Mouse (Mus musculus) yolk sac, embryonic 10.5 days (tissue): ENCODE data around the gene Cnn1.

ENCODE experiments used
- DNase-seq: peaks from one replicate; pipeline ENCODE4 v3.0.0-alpha.2; 2017; ENCODE audit warnings: low spot score

Gene Cnn1

DNA sequence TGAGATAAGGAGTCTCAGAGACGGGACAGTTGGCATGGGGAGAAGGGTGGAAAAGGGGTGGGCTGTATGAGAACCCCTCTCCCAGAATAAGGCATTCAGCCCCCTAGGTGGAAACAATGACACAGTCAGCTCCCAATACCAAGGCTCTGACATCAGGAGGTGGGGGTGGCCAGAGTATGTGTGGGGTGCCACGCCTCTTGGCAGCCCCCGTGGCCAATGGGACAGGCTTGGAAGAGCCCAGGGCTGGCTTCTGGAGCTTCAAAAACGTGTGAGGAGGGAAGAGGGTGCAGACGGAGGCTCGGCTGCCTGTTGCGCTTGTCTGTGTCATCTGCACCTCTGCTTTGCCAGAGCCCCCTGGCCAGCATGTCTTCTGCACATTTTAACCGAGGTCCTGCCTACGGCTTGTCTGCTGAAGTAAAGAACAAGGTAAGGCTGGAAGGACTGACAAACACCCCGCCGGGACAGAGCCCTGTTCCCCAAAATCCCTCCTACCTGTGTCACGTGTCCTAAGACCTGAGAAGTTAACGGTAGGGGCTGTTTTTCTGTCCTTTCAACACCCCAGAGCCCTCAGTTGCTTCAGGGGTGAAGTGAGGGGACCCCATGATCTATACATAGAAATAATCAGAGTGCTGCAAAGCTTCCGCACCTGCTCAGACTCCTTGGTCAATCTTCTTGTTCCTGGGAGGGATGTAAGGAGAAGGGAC, at the start of gene Cnn1:
TSS of gene Cnn1 (plus strand) at position 224 of the 704 bp plus-strand sequence.
- DNase-seq, result no peak

DNA sequence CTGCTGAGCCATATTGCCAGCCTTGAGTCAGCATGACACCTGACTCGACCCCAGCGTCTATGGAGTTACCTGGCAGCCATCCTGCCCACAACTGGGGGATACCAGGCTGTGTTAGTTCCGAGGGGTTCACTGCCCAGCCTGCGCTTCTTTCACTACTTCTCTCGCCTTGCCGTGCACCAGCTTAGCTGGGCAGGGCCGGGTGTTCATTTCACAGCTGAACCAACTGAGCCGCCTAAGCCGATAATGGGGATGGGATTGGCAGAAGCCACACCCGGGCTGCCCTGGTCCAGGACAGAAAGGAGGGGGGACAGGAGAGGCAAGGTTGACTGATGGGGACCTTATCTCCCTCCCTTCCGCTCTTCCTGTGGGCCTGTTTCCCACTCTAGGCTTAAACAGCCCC, 49.7 kb upstream of the Cnn1 start:
- no peak for DNase-seq

DNA sequence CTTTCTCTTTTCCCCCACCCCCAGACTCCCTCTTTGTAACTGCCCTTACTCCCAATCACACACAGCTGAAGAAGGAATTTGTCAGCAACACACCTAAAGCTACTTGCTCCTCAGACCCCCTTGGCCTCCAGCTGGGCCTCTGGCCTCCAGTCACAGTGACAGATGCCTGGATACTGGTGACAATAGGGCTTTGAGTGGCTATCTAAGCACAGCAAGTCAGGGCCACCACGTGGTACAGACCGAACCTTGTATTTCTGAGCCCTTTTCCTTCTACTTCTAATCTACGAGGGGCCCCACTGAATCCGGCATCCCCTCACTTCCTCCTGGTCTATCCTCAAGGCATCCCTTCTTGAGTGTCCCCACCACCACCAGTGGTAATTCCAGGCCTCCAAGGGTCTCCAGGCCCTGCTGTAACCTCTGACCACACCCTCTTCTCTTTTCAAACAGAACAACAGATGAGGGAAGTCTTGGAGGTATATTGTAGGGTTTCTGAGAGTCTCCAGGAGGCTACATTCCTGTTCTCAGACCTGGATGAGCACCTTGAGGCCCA, 49.2 kb upstream of the Cnn1 start:
- DNase-seq, result no peak

DNA sequence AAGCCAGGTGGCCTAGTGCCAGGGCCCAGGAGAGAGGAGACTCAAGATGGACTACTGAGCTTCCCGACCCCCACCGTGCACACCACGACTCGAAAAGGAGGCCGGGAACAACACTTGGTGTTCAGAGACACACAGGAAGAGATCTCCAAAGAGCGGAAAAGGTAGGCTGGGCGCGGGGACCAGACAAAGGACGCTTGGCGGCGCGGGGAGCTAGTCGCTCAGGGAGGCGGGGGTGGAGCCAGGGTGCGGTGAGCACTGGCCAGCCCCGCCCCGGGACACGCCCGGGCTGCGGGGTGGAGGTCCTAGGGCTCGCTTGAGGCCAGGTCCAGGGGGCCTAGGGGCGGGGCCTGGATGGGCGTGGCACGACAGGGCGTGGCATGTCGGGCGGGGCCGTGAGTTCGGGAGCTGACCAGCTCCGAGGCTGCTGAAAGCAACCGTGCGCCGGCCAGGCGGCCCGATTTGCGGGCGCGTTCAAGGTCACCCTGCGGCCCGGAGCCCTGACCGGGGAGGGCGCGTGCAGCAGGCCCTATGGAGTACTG, 48.6 kb upstream of the Cnn1 start:
- peak; percentile 68 for DNase-seq

DNA sequence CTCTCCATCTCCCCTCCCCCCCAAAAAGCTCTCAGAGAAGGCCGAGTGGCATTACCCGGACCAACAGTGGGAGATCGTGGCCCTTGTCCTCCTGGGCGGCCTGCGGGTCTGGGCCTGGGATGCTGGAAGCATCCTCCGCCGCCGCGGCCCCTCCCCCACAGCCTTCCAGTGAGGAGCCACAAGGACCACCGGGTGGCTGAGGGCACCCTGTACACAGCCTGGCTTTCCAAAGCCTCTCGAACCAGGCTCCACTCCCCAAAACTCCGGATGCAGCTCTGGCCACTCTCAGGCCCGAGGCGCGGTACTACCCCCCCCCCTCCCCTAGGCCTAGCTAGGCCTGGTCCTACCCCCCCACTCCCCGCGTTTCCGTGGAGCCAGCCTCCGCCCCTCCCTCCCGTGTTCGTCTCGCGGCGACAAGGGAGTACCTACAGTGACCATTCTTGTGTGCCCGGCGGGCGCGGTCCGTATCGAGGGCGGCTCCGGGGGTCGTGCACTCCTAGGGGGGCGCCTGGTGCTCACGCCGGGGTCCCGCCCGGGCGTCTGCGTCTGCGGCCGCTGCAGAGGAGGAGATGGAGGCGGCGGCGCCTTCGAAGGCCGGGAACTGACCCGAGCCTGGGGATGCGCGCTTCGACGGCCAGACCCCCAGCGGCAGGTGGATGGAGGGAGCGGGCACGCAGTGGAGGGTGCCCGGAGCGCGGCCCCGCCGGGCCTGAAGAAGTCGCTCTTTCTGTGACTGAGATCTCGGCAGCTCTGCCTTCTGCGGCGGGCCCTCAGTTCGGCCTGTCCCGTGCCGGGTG, 47.7 kb upstream of the Cnn1 start:
- DNase-seq, result no peak

DNA sequence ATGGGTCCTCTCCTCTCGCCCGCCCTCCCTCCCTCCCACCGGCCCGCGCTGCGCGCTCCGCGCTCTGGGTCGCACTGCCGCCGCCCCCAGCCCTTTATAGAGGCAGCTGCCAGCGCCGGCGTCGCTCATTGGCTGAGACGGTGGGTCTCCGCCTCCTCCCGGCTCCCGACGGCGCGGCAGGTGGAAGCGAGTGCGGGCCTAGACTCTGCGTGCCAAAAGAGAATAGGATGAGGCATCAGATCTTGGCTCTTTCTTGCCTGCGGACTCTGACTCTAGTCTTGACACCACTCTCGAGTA, 47.1 kb upstream of the Cnn1 start, which contains the start of gene Elavl3:
TSS of gene Elavl3 (minus strand) at position 66 of the 297 bp plus-strand sequence.
- DNase-seq, result no peak

DNA sequence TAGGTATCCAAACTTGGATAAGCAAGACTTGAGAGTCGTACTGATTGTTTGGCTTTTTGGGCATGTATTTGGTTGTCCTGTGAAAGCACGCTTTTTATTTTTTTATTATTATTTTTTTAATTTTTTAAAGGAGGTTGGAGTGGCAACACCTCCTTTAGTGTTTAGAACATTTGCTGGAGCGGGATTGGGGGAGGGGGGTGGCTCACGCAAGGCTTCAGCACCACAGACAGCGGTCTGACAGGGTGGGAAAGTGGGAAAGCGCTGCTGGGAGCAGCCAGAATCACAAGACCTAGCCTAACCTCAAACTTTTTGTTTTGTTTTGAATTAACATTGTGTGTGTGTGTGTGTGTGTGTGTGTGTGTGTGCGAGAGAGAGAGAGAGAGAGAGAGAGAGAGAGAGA, 45.4 kb upstream of the Cnn1 start:
- DNase-seq, result peak; percentile 47

DNA sequence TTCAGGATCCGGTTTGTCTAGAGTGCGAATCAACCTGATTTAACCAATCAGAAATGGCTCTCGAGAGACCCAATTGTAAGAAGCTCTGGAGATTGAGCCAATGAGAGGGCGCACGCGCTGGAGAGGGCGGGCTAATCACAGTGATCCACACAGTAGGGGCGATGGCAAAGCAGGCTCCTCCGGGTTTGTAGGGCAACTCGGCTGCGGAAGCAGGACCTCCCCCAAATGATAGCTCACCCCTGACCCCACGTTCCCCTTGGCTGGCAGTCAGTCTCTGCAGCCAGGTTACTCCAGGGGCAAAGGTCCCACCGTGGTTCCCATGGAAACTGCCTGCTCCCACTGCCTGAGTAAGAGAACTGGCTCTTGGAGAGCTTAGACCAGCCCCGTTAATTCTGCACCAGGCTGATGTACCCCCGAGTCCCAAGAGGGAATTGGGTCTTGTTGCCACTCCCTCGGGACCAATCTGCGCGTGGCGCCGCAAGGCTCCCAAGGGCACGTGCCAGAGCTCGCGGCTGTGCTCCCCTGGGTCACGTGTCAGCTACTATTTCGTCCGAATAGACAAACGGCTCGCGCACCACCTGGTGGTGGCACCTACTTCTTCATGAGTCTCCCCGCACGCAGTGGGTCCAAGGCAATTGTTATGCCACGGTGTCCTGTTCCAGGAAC, 44.5 kb upstream of the Cnn1 start:
- DNase-seq, result peak; percentile 82

DNA sequence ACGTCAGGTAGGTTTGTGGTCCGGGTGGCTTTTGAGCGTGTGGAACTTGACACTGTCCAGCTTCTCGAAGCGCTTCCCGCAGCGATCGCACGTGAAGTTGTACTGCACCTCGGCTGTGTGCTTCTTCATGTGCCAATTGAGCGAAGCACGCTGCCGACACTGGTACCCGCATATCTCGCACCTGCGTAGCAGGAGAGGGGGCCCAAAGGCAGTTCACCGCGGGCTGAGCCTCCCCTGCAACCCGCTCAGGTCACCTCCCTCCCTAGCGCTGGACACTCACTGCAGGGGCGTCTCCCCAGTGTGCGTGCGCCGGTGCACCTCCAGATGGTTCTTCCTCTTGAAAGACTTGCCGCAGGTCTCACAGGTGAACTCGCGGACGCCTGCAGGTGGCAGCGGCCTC, 43.3 kb upstream of the Cnn1 start:
- DNase-seq, result no peak

DNA sequence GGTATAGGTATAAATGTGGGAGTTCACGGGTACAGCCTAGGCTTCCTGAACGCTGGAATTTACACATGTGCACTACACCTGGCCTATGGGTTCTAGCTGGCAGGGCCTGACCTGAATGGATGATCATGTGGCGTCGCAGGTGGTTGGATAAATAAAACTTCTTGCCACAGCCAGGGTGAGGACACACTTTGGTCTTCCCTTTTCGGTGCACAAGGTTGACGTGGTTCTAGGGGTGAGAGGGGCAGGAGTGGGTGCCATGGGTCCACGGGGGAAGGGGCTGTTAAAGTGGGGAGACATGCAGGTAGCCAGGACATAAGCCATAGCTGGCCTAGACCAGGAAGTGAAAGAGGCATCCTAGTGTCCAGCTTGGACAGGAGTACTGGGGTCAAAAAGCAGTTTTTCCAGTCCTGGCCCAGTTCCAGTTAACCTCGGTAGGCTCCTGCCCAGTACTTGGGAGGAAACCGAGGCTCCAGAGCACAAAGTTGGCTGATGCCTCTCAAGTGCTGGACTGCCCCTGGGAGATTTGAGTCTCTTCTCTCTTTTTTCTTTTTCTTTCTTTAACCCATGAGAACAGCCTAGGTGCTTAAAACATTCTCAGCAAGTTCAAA, 42.6 kb upstream of the Cnn1 start:
- DNase-seq, result no peak

DNA sequence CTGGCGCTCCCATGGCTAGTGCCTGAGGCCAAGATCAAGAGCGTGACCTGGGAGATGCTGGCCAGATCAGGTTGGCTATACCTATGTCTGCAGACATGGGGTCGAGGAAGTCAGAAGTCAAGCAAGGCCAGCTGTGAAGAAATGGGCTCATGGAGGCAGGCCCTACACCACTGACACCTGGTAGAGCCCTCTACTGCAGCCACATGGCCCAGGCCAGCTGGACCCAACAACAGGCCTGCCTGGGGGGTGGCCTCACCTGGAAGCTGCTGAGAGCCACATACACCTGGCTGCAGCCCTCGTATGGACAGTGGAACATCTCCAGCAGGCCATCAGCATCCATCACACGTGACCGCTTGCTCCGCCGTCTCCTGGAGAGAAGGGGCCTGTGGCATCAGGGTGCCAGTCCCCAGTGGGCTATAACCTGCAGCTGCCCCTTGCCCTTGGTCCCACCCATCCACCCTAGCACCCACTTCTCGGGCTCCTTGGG, 41.9 kb upstream of the Cnn1 start:
- DNase-seq, result no peak

DNA sequence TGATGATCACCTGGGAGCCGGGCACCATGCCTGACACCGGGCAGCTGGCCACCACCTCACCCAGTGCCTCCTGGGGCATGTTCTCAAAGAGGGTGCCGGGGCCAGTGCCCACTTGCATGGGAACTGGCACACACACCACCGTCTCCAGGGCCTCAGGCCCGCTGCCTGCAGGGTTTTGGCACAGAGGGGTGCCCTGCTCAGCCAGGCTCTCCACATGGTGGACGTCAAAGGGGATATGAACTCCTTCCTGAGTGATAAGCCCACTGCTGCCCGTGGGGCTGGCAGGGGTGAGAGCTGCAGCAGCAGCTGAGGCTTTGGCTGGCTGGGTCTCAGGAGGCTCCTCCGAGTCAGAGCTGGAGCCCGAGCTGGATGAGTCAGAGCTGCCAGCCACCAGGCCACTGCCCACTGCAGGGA, 41.0 kb upstream of the Cnn1 start:
- DNase-seq, result no peak

DNA sequence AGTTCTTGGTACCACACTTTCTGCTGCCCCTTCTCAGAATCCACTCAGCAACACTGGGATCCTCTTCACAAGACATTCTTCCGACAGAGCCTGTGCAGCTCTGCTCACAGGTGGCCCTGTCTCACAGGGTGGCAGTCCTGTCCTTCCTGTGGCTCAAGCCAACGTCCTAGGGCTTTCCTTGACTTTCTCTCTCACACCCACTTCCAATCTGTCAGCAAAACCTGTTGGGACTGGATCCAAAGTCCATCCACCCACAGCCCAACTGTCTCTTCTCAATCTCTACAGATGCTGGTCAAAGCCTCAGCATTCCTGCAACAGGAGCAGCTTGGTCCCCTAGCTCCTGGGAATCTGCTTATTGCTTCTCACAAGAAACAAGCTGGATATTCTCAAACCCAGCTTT, 37.7 kb upstream of the Cnn1 start:
- DNase-seq, result peak; percentile 30

DNA sequence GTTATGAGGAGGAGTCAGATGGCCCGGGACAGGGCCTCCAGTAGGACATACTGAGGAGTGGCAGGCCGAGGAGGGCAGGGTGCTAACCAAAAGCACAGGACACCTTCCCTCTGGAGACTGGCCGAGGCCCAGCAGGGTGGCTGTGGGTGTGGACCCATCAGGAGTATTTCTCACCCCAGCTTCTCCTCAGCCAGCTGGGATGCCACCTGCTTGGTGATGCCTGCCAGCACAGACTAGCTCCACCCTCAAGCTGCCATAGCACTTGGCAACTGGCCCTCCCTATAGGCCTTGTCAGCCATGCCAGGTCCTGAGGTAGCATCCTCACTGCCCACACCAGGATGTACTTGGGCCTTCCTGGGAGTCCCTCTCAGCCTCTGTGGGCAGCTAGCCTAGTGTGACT, 34.7 kb upstream of the Cnn1 start:
- no peak for DNase-seq

DNA sequence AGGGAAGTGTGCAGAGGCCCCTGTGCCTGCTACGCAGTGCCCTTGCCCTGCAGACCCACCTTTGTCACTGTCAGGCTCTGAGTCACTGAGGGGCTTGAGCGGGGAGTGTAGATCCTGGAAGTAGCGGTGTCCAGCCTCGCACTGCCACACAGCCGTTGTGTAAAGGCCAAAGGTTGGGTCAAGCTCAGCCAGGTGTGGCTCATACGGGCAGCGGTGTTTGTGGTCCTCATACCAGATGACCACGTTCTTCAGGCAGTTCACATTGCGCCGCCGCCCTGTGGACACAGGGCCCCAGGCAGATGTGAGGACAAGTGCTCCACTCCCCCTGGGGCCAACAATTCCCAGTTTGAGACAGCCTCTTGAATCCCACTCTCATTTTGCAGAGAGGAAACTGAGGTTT, 33.4 kb upstream of the Cnn1 start:
- DNase-seq, result peak; percentile 77

DNA sequence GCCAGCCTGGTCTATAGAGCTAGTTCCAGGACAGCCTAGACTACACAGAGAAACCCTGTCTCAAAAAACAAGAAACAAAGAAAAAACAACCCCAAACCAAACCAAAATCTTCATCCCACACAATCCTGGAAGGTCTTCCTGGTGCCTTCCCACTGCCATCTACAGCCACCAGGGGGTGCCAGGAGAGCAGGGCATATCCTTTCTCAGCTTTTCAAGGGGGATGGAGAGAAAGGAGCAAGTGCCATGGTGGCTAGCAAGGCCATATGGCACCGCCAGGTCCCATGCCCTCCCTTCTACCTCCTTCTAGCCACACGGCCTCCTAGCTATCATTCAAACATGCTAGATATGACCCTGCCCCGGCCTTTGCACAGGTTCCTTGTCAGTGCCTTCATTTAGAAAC, 32.6 kb upstream of the Cnn1 start:
- no peak for DNase-seq

DNA sequence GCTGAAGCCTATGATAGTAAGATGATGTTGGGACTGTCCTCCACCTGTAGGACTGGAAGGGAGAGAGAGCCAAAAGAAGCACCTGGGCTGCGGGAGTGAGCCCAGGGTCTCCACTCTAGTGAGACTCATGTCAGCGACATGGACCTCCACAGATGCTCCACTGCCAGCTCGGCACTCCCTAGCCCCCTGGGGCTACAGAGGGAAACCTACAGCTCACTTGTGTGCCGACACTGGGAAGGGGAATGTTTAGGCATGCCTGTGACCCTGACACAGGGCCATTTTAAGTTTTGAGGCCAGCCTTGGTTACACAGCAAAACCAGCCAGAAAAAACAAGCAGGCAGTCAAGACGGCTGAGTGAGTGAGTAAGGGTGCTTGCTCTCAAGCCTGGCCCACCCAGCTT, 31.8 kb upstream of the Cnn1 start:
- DNase-seq, result no peak

DNA sequence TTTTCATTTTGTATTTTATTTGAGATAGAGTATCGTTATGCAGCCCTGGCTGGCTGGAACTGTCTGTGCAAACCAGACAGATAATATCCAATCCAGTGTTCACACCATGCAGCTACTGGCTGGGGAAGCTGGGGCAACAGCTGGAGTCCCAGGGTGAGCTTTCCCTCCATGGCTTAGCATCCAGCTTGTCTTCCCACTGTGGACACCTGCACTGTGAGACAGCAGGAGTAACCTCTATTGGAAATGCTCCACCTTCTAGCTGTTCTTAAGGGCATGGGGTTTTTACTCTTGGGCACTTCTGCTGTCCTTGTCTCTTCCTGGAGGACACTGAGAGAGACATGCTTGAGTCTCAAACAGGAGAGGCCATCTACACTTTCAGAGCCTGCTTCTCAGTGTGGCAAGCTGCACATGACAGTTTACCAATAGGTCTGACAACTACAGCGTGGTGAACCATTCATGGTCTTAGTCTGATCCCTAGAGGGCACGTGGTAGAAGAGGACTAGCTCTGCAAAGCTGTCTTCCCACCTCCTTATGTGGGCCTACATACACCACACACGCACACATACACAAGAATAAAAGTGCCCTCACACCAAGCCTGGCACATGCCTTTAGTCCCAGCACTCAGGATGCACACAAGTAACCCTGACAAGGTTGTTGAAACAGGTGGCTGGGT, 29.0 kb upstream of the Cnn1 start:
- no peak for DNase-seq

DNA sequence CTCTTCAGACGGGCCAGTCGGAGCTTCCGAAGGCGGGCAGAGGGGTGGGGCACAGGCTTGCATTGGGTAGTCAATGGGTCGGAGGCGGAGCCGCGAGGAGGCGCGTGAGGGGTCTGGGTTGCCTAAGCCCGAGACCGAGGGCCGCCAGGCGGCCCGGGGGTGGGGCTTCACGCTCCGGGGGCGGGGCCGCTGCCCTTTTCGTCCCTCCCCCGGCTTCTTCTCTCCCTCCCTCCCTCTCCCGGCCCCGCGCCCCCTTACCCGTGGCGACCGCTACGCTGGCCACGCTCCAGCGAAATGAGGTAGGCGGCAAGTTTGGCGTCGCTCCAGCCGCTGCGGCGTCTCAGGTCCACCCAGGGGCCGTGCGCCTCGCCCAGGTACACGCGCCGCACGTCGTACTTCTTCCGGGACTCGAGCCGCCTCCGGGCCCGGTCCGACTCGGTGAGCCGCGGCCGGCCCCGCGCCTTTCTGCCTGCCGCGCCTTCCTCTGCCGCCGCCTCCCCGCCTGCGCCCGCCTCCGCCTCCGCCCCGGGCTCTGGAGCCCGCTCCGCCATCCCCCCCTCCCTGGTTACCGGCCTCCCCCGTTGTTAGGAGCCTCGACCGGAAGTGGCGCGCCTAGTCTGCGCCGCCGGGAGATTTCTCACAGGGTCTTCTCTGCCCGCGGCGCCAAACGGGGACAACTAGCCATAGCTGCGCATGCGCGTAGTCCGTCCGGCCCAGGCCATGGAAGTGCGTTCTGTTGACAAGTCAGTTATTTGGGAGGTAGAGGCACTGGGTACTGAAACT, 28.0 kb upstream of the Cnn1 start, which contains the start of the genes Gm49318 and Zfp653:
TSS of gene Gm49318 (minus strand) at position 469 of the 783 bp plus-strand sequence.
TSS of gene Zfp653 (minus strand) at position 586 of the 783 bp plus-strand sequence.
- DNase-seq, result peak; percentile 97

DNA sequence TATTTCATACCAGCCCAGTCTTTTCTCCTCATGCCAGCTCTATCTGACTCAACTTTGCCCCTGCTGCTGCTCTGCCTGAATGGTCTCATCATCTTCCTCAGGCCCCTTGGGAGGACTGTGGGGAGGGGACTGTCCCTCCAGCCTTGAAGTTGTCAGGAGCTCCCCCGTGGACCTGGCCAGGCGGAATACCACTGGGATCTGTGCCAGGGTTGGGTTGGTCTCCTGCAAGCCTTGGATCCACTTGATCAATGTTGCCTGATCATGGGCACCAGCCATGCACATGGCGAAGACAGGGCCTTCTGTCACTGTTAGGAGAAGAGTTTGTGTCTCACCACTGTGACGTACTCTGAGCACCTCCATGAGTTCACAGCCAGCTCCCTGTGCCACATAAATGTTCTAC, 26.7 kb upstream of the Cnn1 start:
- no peak for DNase-seq
